Mouse (Mus musculus): ENCODE measurements around the gene Pear1.

Pear1 gene

GRCm38 (mm10) chr3:87804038-87804677 is 19.9 kb downstream of the Pear1 start:
- DNase-seq: peak in 1 of 2 experiments; percentile 29

GRCm38 (mm10) chr3:87801681-87802080 is 22.4 kb downstream of the Pear1 start:
- no peak for DNase-seq

- DNase-seq: peak; percentile 20 to 31
Measured at GRCm38 (mm10) chr3:87796736-87797334, 27.3 kb downstream of the Pear1 start, which contains the start of gene Insrr. Insrr (plus strand) TSS chr3:87796951.

GRCm38 (mm10) chr3:87795336-87796277 is 28.5 kb downstream of the Pear1 start:
- DNase-seq: peak; percentile 68 to 72

GRCm38 (mm10) chr3:87794922-87795325 is 29.2 kb downstream of the Pear1 start, which contains the start of gene Ntrk1:
Ntrk1 (minus strand) TSS chr3:87795162.
- peak in 1 of 2 experiments; percentile 10 for DNase-seq

GRCm38 (mm10) chr3:87789768-87790167 is 34.3 kb downstream of the Pear1 start:
- no peak for DNase-seq

- no peak for DNase-seq
Measured at GRCm38 (mm10) chr3:87789248-87789647, 34.9 kb downstream of the Pear1 start.

GRCm38 (mm10) chr3:87785626-87786214 is 38.4 kb downstream of the Pear1 start:
- DNase-seq: no peak

- DNase-seq: no peak
Measured at GRCm38 (mm10) chr3:87785156-87785555, 39.0 kb downstream of the Pear1 start.

- DNase-seq: no peak
Measured at GRCm38 (mm10) chr3:87783282-87784023, 40.7 kb downstream of the Pear1 start.

GRCm38 (mm10) chr3:87779086-87779485 is 45.0 kb downstream of the Pear1 start:
- no peak for DNase-seq

GRCm38 (mm10) chr3:87778283-87778682 is 45.8 kb downstream of the Pear1 start:
- DNase-seq: no peak

GRCm38 (mm10) chr3:87771088-87771487 is 53.0 kb downstream of the Pear1 start:
- no peak for DNase-seq

GRCm38 (mm10) chr3:87770280-87770679 is 53.8 kb downstream of the Pear1 start:
- peak; percentile 69 to 71 for DNase-seq

- no peak for DNase-seq
Measured at GRCm38 (mm10) chr3:87769506-87769905, 54.6 kb downstream of the Pear1 start.

- peak; percentile 90 to 91 for DNase-seq
Measured at GRCm38 (mm10) chr3:87768844-87769243, 55.3 kb downstream of the Pear1 start.

- no peak for DNase-seq
Measured at GRCm38 (mm10) chr3:87768431-87768830, 55.7 kb downstream of the Pear1 start.

GRCm38 (mm10) chr3:87767764-87768163 is 56.3 kb downstream of the Pear1 start:
- no peak for DNase-seq

GRCm38 (mm10) chr3:87766284-87766667 is 57.8 kb downstream of the Pear1 start:
- no peak for DNase-seq

- DNase-seq: no peak
Measured at GRCm38 (mm10) chr3:87765631-87766283, 58.3 kb downstream of the Pear1 start.

GRCm38 (mm10) chr3:87765091-87765490 is 59.0 kb downstream of the Pear1 start:
- peak; percentile 77 to 80 for DNase-seq

GRCm38 (mm10) chr3:87764506-87764905 is 59.6 kb downstream of the Pear1 start:
- DNase-seq: no peak
